Mouse (Mus musculus) left cerebral cortex, postnatal 14 days (tissue): ENCODE results near the gene Slc29a4. TPM values are rescaled to one million over a fixed set of nuclear protein-coding genes. Genes with fewer than 3 reads are reported as not detected.

Experiments used
- DNase-seq, 2 experiments: peaks; one replicate each; pipeline ENCODE4 v3.0.0; 2021 to 2022; ENCODE audit warnings: low spot score in 2 of 2, mixed read lengths in 1 of 2
- intact Hi-C: fragments of 180-260 bp; cut with DNase I; formaldehyde crosslinking; loops from one replicate; pipeline ENCODE4 v1.15.1; 2025
- long read RNA-seq, 2 experiments: library from polyadenylated mRNA; stranded (forward); transcript quantifications; one replicate each; pipeline ENCODE4 v2.0.0; 2021
- total RNA-seq, 2 experiments: library from RNA; stranded (reverse); gene quantifications; 2 replicates each; pipeline ENCODE4 v1.2.3; 2021

Gene Slc29a4
- total RNA-seq = 10 to 100 TPM; 36.9 to 46.7 TPM
- long read RNA-seq, experiment 1, transcript Slc29a4-201 (11 exons, 2,789 nt) = major isoform, 33 of 48 reads
- long read RNA-seq, experiment 1, partial matches to known transcripts = 6 of 48 reads
- long read RNA-seq, experiment 1, other reads (novel, unspliced or antisense) = 9 of 48 reads
- long read RNA-seq, experiment 2, transcript Slc29a4-201 (11 exons, 2,789 nt) = major isoform, 44 of 70 reads
- long read RNA-seq, experiment 2, partial matches to known transcripts = 5 of 70 reads
- long read RNA-seq, experiment 2, other reads (novel, unspliced or antisense) = 21 of 70 reads

DNA sequence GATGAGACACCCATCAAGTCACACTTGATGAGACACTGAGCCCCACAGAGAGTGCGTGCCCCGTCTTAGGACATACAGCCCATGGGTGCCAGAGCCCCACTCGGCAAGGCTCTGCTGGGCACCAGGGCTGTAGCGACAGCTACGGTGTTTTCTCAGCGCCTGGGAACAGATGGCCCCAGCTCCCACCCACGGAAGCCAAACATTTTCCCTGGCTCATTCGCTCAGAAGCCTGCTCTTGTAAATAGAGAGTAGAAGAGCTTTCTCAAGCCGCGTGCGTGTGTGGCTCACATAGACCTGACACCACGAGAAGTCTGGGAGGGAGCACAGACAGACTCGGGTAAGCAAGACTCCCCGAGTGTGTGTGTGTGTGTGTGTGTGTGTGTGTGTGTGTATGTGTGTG lies at the start of gene Slc29a4:
Slc29a4 (plus strand) TSS at position 265 of the 400 bp plus-strand sequence.
- DNase-seq = peak; percentile 79 to 87
- intact Hi-C loops = no loop called here

DNA sequence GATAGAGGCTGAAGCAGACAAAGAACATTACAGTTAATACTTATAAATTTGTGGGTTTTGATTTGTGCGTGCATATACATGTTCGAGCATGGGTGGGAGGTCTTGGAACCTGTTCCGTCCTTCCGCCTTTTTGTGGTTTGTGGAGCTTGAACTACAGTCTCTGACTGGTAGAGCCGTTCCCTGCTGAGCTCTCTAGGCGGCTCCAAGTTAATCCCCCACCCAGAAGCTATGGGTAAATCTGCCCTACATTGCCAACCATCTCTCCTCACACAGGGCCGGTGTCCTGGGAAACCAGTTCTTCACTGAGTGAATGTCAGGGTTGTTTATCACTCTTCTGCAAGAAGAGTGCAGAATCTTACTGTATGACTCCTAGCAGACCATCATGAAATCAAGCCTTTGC lies 44.1 kb upstream of the Slc29a4 start:
- DNase-seq = no peak
- intact Hi-C loops = no loop called here

GRCm38 (mm10) chr5:142649460-142650050 lies 42.8 kb upstream of the Slc29a4 start:
- intact Hi-C loops = no loop called here
- no peak for DNase-seq

- DNase-seq = no peak
- intact Hi-C loops = no loop called here
Observed at GRCm38 (mm10) chr5:142650390-142650789, 41.9 kb upstream of the Slc29a4 start.

- DNase-seq = no peak
- intact Hi-C loops = no loop called here
Observed at GRCm38 (mm10) chr5:142650794-142651497, 41.4 kb upstream of the Slc29a4 start.

GRCm38 (mm10) chr5:142652266-142652665 lies 40.0 kb upstream of the Slc29a4 start:
- intact Hi-C loops = no loop called here

DNA sequence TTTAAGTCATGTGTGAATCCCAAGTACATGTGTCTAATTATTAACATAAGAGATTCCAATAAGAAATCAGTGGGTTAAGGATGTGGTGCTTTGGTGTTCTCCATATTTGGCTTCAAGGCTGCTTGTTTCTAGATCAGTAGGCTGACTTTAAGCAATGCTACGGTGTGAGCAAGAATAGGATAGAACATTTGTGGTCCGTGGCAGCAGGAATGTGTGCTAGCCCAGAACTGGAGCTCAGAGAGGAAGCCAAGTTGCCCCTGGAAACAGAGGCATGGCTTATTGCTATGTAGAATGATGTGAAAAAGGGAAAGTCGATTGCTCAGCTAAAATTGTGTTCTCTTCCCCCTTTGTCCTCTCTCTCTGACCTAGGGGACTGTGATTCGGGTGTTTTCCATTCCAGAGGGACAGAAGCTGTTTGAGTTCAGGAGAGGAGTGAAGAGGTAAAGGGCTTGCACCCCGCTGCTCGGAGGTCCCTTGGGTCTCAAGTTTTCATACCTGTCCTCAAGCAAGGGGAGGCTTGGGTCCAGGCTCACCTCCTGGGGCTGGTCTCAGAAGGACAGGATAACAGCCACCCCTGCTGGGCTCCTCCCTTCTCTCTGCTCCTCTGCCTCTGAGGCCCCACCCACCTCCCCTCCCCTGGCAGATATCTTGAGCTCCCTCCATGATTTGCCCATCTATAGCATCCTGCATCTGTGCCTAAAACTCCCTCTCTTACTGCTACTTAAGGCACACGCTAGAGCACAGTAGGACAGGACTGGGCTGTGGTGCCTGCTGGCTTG lies 31.5 kb upstream of the Slc29a4 start:
- intact Hi-C loops = no loop called here
- peak; percentile 32 to 76 for DNase-seq

More at GRCm38 (mm10) chr5:142652266-142652665, 40.0 kb upstream of the Slc29a4 start:
- DNase-seq = no peak

DNA sequence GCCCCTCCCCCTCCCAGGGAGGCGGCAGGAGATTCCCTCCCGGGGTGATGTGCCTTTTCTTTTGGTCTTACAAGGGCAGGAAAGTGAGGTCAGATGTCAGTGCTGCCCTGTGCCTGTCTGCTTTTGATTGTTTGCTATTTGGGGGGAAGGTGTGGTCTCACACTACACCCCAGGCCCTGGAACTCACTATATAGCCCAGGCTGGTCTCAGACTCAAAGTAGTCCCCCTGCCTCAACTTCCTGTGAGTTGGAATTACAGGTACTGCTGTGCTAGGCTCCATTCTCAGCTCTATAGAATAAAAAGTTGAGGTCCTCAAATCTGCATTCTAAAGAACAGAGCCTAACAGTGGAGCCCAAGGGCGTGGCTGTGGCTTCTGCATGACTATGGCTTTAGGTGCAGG lies 24.4 kb upstream of the Slc29a4 start:
- DNase-seq = no peak
- intact Hi-C loops = no loop called here

GRCm38 (mm10) chr5:142668556-142669263 lies 23.6 kb upstream of the Slc29a4 start:
- intact Hi-C loops = no loop called here
- DNase-seq = no peak

GRCm38 (mm10) chr5:142669726-142670125 lies 22.6 kb upstream of the Slc29a4 start:
- intact Hi-C loops = loop anchor here (2.0 kb wide), 1 partner anchor 47 kb away; no protein-coding TSS in a partner anchor
- DNase-seq = peak; percentile 34 to 77

DNA sequence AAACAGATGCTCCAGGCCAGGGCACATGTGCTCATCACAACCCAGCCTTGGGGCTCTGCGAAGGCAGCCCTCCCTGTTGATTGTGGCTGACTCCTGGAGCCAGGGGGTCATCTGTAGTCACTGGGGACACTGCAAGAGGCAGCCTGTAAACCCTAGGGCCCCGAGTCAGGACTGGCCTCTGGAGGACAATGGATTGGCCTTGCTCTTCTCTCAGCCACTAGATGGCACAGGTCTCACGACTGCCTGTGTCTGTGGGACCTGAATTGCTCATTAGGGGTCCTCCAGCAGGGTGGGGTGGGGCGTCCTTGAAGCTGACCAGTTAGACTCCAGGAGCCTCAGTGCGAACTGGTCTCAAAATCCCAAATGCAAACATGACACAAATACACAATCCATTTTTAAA lies 19.2 kb upstream of the Slc29a4 start:
- DNase-seq = peak in 1 of 2 experiments; percentile 31
- intact Hi-C loops = no loop called here

- no peak for DNase-seq
- intact Hi-C loops = no loop called here
Observed at GRCm38 (mm10) chr5:142678141-142678571, 14.2 kb upstream of the Slc29a4 start.

DNA sequence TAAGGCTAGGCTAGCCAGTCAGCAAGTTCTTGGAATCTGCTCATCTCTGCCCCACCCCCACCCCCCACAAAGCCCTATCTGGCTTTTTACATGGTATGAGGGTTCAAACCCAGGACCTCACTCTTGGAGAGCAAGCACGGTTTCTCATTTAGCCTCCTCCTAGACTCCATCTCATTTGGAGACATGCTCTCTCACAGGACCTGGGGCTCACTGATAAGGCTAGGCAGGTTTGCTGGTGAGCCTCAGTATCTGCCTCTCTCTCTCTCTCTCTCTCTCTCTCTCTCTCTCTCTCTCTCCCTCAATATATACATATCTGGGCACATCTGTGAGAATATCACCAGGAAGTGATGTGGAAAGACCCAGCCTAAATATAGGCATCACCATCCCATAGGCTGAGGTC lies 13.2 kb upstream of the Slc29a4 start:
- DNase-seq = no peak
- intact Hi-C loops = no loop called here

GRCm38 (mm10) chr5:142681911-142682310 lies 10.4 kb upstream of the Slc29a4 start:
- intact Hi-C loops = no loop called here

DNA sequence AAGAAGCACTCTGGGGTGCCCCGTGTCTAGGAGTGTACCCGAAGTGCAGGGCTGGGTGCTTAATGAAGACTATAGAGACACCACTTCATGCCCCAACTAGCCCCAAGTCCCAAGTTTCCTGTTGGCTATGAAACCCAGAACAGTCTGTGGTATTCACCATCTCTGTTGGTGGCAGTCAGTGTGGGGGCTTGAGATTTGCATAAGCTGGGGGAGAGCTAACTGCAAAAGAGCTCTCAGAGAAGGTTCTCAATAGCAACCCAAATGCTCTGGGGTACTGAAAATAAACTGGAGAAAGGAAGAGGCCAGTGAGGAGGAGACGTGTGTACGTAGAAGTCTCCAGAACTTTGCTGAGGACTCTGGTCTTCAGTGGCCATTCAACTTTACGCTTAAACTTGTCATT lies 9.8 kb upstream of the Slc29a4 start:
- DNase-seq = peak in 1 of 2 experiments; percentile 38
- intact Hi-C loops = no loop called here

More at GRCm38 (mm10) chr5:142681911-142682310, 10.4 kb upstream of the Slc29a4 start:
- DNase-seq = no peak

GRCm38 (mm10) chr5:142688866-142689265 lies 3.4 kb upstream of the Slc29a4 start:
- intact Hi-C loops = no loop called here
- DNase-seq = no peak

- no peak for DNase-seq
- intact Hi-C loops = no loop called here
Observed at GRCm38 (mm10) chr5:142690343-142690742, 2.0 kb upstream of the Slc29a4 start.

GRCm38 (mm10) chr5:142692971-142693737 lies 842 bp downstream of the Slc29a4 start:
- no peak for DNase-seq
- intact Hi-C loops = no loop called here
